Mouse (Mus musculus): ENCODE measurements at regions not wholly inside any gene's neighbourhood (a gene's known extent, or its start where the extent isn't known, plus 50 kb on each side); places are given as distances from the start of the nearest gene placed in this dataset.

DNA sequence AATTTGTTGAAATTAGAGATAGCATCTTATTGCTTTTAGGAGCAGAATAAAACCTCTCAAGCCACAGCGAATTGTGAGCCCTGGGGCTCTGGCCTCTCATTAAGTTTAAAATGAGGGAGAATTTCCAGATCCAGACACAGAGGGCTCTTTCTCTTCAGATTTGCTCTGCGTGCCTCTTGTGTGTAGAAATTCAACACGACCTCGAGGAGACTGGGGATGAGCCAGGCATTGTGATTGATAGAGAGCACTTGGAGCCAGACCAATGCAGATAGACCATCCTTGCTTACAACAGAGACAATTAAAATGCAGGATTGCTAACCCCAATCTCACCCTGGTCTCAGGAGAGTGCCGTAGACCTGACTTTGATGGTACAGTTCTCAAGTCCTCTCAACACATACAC, 121.9 kb upstream of the Gas1 start:
- no peak for DNase-seq (ENCODE audit: low spot score in 2 of 2)

- no peak for DNase-seq (ENCODE audit: low spot score in 2 of 2)
These were observed 126.4 kb upstream of the Gas1 start for GRCm38 (mm10) chr13:60303561-60303960.

DNA sequence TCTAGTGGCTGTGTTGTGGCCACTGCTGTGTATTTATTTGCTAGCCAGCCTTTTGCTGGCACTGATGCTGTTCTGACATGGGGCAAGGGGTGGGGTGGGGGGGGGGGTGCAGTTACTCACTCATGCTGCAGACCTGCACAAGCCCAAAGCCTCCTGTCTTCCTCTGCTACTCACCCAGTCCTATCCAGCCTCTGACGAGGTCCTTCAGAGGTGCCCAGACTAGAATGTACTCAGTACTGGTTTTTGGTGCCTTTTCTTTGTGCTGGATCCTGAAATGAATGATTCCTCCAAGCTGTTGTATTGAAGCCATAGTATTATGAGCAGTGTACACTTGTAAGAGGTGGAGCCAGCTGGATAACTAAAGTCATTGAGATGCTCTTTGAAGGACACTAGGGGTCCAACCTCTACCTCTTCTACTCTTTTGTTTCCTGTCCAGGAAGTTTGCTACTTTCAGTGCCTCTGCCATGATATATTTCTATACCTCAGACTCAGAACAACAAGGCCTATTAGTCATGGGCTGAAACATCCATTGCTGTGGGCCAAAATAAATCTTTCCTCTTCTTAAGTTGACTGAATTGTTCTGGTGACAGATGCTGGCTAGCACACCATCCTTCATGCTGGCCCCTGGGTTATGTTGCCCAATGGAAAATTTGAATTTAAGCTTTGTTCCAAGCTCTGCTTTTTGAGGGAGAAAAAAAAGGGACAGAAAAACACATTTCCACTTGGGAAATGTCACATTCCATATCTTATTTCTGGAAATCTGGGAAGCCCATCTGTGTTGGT, 128.1 kb upstream of the Gas1 start:
- DNase-seq (ENCODE audit: low spot score in 2 of 2): no peak

DNA sequence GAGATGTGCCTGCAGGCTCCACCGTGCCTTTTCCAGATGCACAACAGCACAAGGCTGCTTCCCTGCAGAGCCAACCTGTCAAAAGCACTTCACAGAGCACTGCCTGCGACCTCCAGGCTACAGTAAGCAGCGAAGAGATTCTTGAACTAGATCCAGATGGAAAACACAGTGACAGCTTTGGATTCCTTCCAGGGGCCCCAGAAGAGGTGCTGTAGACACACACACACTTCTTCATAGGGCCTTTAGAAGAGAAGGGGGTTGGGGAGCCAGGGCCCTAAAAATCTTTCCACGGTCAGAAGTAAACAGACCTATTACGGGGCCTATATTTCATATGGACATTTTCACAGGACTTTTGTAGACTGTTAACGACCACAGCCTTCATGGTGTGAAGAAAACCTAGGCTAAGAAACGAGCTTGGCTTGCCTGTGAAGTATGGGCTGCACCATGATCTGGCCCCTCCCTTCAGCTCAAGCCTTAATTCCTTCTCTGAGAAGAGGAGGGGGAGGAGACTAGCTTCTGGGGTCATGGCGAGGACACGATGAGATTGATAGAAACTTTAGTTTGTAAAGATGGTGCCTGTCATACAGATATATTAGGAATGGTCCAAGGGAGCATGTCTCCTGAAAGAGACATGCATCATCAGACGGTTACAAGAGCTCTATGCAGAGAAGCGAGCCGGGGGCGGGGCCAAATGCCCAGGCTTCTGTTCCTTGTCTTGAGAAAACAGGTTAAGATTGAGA, 131.1 kb upstream of the Gas1 start:
- no peak for DNase-seq (ENCODE audit: low spot score in 2 of 2)

DNA sequence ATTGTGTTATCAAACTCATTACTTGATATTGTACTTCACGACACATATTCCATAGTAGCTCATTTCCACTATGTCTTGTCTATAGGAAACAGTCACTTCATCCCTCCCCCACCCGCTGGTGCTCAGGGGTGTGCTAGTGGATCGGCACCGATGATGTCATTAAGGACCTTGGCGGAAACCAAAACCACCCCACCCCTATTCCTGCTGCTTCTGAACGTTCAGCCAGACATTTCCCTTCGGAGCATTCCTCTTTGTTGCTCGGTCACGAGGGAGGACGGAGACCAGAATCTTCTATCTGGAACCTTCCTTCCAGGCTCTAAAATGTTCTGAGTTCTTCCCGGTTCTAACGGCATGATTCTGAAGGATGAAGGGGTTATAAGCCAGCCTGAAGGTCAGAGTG, 132.3 kb upstream of the Gas1 start:
- DNase-seq (ENCODE audit: low spot score in 2 of 2): no peak

DNA sequence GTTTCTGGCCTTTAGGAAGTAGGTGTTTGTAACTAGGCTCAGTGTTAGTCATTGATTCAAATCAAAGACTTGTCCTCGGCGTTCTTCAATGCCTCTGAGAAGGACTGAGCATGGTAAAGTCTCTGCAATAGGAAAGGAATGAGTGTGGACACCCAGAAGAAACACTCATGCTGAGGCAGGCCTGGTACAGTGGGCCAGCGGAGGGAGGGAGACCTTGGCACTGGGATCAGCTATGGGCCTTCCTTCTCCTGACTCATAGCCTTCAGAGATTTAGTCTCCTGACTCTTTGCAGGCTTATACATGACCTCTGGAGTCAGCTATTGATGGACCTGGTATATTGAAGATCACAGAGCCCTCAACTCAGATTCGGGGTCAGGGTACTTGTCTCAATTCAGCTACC, 132.8 kb upstream of the Gas1 start:
- no peak for DNase-seq (ENCODE audit: low spot score in 2 of 2)

DNA sequence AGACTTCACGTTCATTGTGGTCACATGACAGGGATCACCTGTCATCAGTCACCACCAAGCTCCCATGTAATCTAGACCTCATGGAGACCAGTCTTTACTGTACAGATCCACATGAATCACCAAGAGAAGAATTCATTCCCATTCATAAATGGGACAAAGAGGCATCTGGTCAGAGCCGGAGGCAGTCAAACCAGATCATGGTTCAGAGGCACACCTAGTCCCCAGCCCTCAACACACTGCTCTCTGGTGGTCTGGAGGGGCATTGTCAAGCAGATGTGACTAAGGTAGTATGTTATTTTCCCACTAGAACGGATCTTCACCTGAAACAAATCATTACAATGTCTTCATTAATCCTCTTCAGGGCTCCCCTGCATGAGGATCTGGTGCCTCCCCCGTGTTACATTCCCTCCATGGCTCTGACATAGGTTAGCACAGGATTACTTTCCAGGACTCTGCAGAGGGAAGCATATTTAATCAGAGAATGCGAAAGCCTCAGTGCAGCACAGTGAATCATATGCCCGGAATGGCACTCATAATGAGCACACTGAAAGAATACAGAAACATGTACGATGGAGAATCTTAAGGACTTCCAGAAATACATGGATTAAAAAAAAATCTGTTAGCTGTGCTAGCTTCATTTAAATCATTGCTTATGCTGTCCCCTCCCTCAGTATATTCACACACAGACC, 135.4 kb upstream of the Gas1 start:
- peak in 1 of 2 experiments; percentile 39 for DNase-seq (ENCODE audit: low spot score in 2 of 2)

GRCm38 (mm10) chr13:60318436-60319020, 141.4 kb upstream of the Gas1 start:
- DNase-seq (ENCODE audit: low spot score in 2 of 2): no peak

DNA sequence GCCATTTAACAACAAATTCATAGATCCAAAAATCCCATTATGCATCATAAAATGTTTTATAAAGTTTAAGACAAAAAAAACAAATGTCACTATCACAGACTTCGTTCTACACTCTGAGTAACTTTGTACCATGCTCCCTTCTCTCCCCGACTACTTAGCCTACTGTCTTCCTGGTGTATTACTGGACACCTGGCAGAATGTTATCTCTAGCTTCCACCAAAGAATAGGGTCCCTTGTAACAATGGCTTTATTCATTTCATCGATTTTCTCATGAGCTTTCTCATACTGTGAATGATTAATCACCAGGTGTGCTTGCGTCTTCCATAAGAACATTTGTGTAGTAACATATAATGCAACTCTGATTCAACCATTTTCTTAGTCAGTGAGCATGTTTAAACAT, 142.1 kb upstream of the Gas1 start:
- no peak for DNase-seq (ENCODE audit: low spot score in 2 of 2)

- DNase-seq (ENCODE audit: low spot score in 2 of 2): no peak
These were observed 142.9 kb upstream of the Gas1 start for GRCm38 (mm10) chr13:60319861-60320602.

GRCm38 (mm10) chr13:60322579-60322978, 145.4 kb upstream of the Gas1 start:
- no peak for DNase-seq (ENCODE audit: low spot score in 2 of 2)

- peak; percentile 58 to 60 for DNase-seq (ENCODE audit: low spot score in 2 of 2)
These were observed 153.5 kb upstream of the Gas1 start for GRCm38 (mm10) chr13:60330475-60331258.

- DNase-seq (ENCODE audit: low spot score in 2 of 2): no peak
These were observed 159.0 kb upstream of the Gas1 start for GRCm38 (mm10) chr13:60336196-60336595.

DNA sequence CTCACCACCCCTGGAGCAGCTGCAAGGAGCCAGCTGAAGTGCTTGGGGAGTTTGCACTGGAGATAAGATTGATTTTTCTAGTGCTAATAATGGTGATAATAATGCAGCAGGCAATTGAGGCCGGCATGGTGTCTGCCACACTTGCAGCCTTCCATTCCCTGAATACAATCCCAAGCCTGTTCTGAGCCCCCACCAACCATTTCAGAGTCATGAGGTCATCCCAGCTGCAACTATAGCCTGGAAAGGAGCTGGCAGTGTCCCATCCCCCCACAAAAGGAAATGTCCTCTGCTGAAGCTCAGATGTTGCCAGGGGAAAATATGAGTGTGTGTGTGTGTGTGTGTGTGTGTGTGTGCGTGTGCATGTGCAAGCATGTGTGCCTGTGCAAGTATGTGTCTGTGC, 160.2 kb upstream of the Gas1 start:
- DNase-seq (ENCODE audit: low spot score in 2 of 2): peak in 1 of 2 experiments; percentile 43

- DNase-seq (ENCODE audit: low spot score in 2 of 2): no peak
These were observed 160.9 kb upstream of the Gas1 start for GRCm38 (mm10) chr13:60338107-60338506.

GRCm38 (mm10) chr13:60340068-60340467, 162.9 kb upstream of the Gas1 start:
- no peak for DNase-seq (ENCODE audit: low spot score in 2 of 2)

- peak; percentile 47 to 51 for DNase-seq (ENCODE audit: low spot score in 2 of 2)
These were observed 170.7 kb upstream of the Gas1 start for GRCm38 (mm10) chr13:60347881-60348280.

GRCm38 (mm10) chr13:60348438-60348837, 171.3 kb upstream of the Gas1 start:
- no peak for DNase-seq (ENCODE audit: low spot score in 2 of 2)

DNA sequence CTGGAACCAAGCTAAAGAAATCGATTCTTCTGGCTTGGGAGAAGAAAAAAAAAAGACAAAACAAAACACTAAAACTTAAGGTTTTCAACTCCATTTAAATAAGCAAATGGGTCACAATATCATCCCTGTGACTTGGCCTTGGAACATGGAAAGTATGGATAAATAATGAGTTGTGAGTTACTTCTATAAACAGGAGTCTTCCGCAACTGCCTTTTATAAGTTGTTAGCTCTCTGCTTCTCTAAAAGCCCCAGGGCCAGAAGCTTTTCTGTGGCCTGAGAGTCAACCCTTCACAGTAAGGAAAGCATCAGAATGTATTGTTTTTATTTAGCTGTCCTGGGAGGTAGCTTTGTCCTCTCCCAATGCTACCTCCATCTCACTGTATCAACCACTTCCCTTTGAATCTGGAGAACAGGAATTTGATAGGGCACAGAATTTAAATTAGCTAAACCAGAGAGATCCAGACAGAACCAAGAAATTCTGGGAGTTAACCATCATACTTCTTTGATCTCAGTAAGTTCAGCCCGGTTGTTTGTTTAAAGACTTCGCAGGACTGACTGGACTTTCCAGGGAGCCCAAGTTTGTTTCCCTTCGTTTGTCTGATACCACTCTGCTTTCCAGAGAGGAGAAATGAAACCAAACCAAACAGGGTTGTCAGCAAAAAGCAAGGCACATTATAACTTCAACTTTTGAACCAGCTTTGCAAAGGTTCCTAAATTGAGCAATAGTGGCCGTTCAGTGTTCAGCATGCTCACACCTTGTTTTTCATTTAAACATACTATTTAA, 178.7 kb upstream of the Gas1 start:
- no peak for DNase-seq (ENCODE audit: low spot score in 2 of 2)
